9 mouse cellular contexts compared by ENCODE assay signal in genomic region chr13:93989736-93990611, GRCm38 (mm10).
DNase-seq lines count a peak whose midpoint lies in the region; ATAC-seq and TF ChIP-seq lines count a peak whose summit lies in the region.
"Had no signal": no experiment of that assay in that cellular context is flagged by ENCODE, and none has a peak within 500 bp of the region (broad histone marks: within the 10 kb centered on the region; RNA-seq: fewer than 3 reads in every experiment).

No protein-coding gene starts in this region.

- TF ChIP-seq CTCF in ES-Bruce4 (IDR thresholded peaks at IDR 0.05; ENCODE audit: low read depth, low read length) = no peak

- H3K4me3 ChIP-seq in ES-Bruce4 (ENCODE audit: low read depth, low read length) = no peak overlapping the region
- no peak overlapping the region for H3K4me3 ChIP-seq in liver, embryonic 16.5 days (ENCODE audit: low read depth, low read length)
- no peak overlapping the region for H3K4me3 ChIP-seq in neural tube, embryonic 15.5 days (replicated peaks)
- no peak overlapping the region for H3K4me3 ChIP-seq in forebrain, embryonic 16.5 days (replicated peaks; ENCODE audit: low read length)
- no peak overlapping the region for H3K4me3 ChIP-seq in forebrain, embryonic 15.5 days
- H3K4me3 ChIP-seq: hindbrain, embryonic 15.5 days; neural tube, embryonic 12.5 days had no signal

- H3K36me3 ChIP-seq in ES-Bruce4 (ENCODE audit: control insufficient read depth, insufficient read depth, low read length, poor library complexity, severe bottlenecking) = no peaks in the 10 kb centered on the region
- H3K36me3 ChIP-seq in liver, embryonic 16.5 days (ENCODE audit: control insufficient read depth, insufficient read depth) = no peaks in the 10 kb centered on the region
- no peaks in the 10 kb centered on the region for H3K36me3 ChIP-seq in neural tube, embryonic 15.5 days
- no peaks in the 10 kb centered on the region for H3K36me3 ChIP-seq in forebrain, embryonic 16.5 days (ENCODE audit: control insufficient read depth, insufficient read depth)
- no peaks in the 10 kb centered on the region for H3K36me3 ChIP-seq in forebrain, embryonic 15.5 days
- H3K36me3 ChIP-seq: hindbrain, embryonic 15.5 days; neural tube, embryonic 12.5 days had no signal

- no peak for TF ChIP-seq POLR2A in ES-Bruce4 (IDR thresholded peaks at IDR 0.05; ENCODE audit: insufficient read depth, low read length)

- H3K9me3 ChIP-seq in ES-Bruce4 (replicated peaks; ENCODE audit: control insufficient read depth, insufficient read depth, low read length, poor library complexity, severe bottlenecking) = peaks cover 8% of the 10 kb centered on the region
- no peaks in the 10 kb centered on the region for H3K9me3 ChIP-seq in liver, embryonic 16.5 days (replicated peaks; ENCODE audit: control insufficient read depth, low read length)
- no peaks in the 10 kb centered on the region for H3K9me3 ChIP-seq in neural tube, embryonic 15.5 days (replicated peaks)
- H3K9me3 ChIP-seq in forebrain, embryonic 16.5 days (ENCODE audit: control insufficient read depth, low read length) = peaks cover 4% of the 10 kb centered on the region; the same call in 1 of the 2 replicates
- no peaks in the 10 kb centered on the region for H3K9me3 ChIP-seq in forebrain, embryonic 15.5 days
- H3K9me3 ChIP-seq: hindbrain, embryonic 15.5 days; neural tube, embryonic 12.5 days had no signal

- no peaks in the 10 kb centered on the region for H3K27me3 ChIP-seq in ES-Bruce4 (ENCODE audit: control insufficient read depth, insufficient read depth, low read length, poor library complexity, severe bottlenecking)
- no peaks in the 10 kb centered on the region for H3K27me3 ChIP-seq in liver, embryonic 16.5 days (ENCODE audit: control insufficient read depth, insufficient read depth, low read depth, low read length)
- H3K27me3 ChIP-seq in neural tube, embryonic 15.5 days (replicated peaks) = no peaks in the 10 kb centered on the region
- H3K27me3 ChIP-seq in forebrain, embryonic 16.5 days (replicated peaks; ENCODE audit: control insufficient read depth, insufficient read depth, low read length) = no peaks in the 10 kb centered on the region
- no peaks in the 10 kb centered on the region for H3K27me3 ChIP-seq in forebrain, embryonic 15.5 days
- H3K27me3 ChIP-seq: hindbrain, embryonic 15.5 days; neural tube, embryonic 12.5 days had no signal

- no peak; the same call in 1 of the 2 replicates for ATAC-seq in liver, embryonic 16.5 days (ENCODE audit: low read depth)
- no peak for ATAC-seq in neural tube, embryonic 15.5 days (ENCODE audit: low FRiP score)
- ATAC-seq in forebrain, embryonic 16.5 days = no peak
- ATAC-seq in forebrain, embryonic 15.5 days (replicated peaks) = no peak

- no peak overlapping the region for H3K27ac ChIP-seq in ES-Bruce4 (ENCODE audit: insufficient read depth, low read length)
- peak overlapping the region; percentile 52; the same call in 1 of the 2 replicates for H3K27ac ChIP-seq in liver, embryonic 16.5 days (ENCODE audit: low read length)
- H3K27ac ChIP-seq in neural tube, embryonic 15.5 days (replicated peaks) = no peak overlapping the region
- H3K27ac ChIP-seq in forebrain, embryonic 16.5 days (ENCODE audit: low read length) = no peak overlapping the region
- no peak overlapping the region for H3K27ac ChIP-seq in forebrain, embryonic 15.5 days (replicated peaks)
- H3K27ac ChIP-seq: hindbrain, embryonic 15.5 days; neural tube, embryonic 12.5 days had no signal

- no peak overlapping the region for H3K4me2 ChIP-seq in liver, embryonic 16.5 days (ENCODE audit: low read depth, low read length)
- H3K4me2 ChIP-seq in neural tube, embryonic 15.5 days = no peak overlapping the region
- no peak overlapping the region for H3K4me2 ChIP-seq in forebrain, embryonic 16.5 days (ENCODE audit: low read length)
- no peak overlapping the region for H3K4me2 ChIP-seq in forebrain, embryonic 15.5 days (replicated peaks)
- H3K4me2 ChIP-seq: hindbrain, embryonic 15.5 days; neural tube, embryonic 12.5 days had no signal

- peaks cover 3% of the 10 kb centered on the region for H3K4me1 ChIP-seq in ES-Bruce4 (ENCODE audit: control insufficient read depth, insufficient read depth, low read length)
- no peaks in the 10 kb centered on the region for H3K4me1 ChIP-seq in liver, embryonic 16.5 days (ENCODE audit: control insufficient read depth, low read depth, low read length)
- H3K4me1 ChIP-seq in neural tube, embryonic 15.5 days = 0 out of 2 replicates have a peak, but pooled peaks cover 3% of the 10 kb centered on the region
- H3K4me1 ChIP-seq in forebrain, embryonic 16.5 days (replicated peaks; ENCODE audit: control insufficient read depth, insufficient read depth, low read length) = no peaks in the 10 kb centered on the region
- no peaks in the 10 kb centered on the region for H3K4me1 ChIP-seq in forebrain, embryonic 15.5 days
- H3K4me1 ChIP-seq: hindbrain, embryonic 15.5 days had no signal

- 39% methylated on average over 11 of the region's 11 CpGs for WGBS in liver, embryonic 16.5 days (ENCODE audit: insufficient replicate concordance)
- 85% methylated on average over 11 of the region's 11 CpGs for WGBS in neural tube, embryonic 15.5 days
- 87% methylated on average over 11 of the region's 11 CpGs for WGBS in forebrain, embryonic 16.5 days
- WGBS in forebrain, embryonic 15.5 days = 90% methylated on average over 11 of the region's 11 CpGs

- H3K9ac ChIP-seq in ES-Bruce4 (ENCODE audit: low read depth, poor library complexity, severe bottlenecking) = no peak overlapping the region
- no peak overlapping the region for H3K9ac ChIP-seq in liver, embryonic 16.5 days (ENCODE audit: low read depth, low read length)
- H3K9ac ChIP-seq in neural tube, embryonic 15.5 days (replicated peaks) = no peak overlapping the region
- H3K9ac ChIP-seq in forebrain, embryonic 16.5 days (replicated peaks; ENCODE audit: low read depth, low read length) = no peak overlapping the region
- H3K9ac ChIP-seq in forebrain, embryonic 15.5 days (replicated peaks) = no peak overlapping the region
- H3K9ac ChIP-seq: hindbrain, embryonic 15.5 days; neural tube, embryonic 12.5 days had no signal

- peak; percentile 28 to 37 for DNase-seq in adrenal gland, postnatal 36 days
- DNase-seq in induced T-regulatory cell, adult 2 months (ENCODE audit: low read depth) = peak; percentile 48

- peak; percentile 77; the same call in 1 of the 2 replicates for TF ChIP-seq EP300 in ES-Bruce4 (IDR thresholded peaks at IDR 0.05; ENCODE audit: insufficient read depth, low read depth, low read length)
